Mouse (Mus musculus): Measurements from ENCODE around the gene Keg1.

Keg1 gene

GRCm38 (mm10) chr19:12762212-12763130 lies 66.9 kb downstream of the Keg1 start:
- no peak for DNase-seq (ENCODE audit: low read depth, low spot score)

GRCm38 (mm10) chr19:12765308-12765707 lies 69.7 kb downstream of the Keg1 start, which contains the start of gene Cntf:
Gene Cntf (minus strand): TSS chr19:12765632.
- DNase-seq (ENCODE audit: low read depth, low spot score), result no peak

Data from skeletal muscle tissue, adult 2 months (tissue).